Mouse (Mus musculus) heart, adult 2 months (tissue): ENCODE results near the gene Nptx2. TPM values are rescaled to one million over a fixed set of nuclear protein-coding genes. Genes with fewer than 3 reads are reported as not detected.

Experiments used
- DNase-seq, 2 experiments: peaks; one replicate each; pipeline ENCODE4 v3.0.0; 2021
- H3K27ac ChIP-seq: fragments of 200-600 bp; 2 replicates; pipeline ENCODE4 v1.8.1; 2022
- H3K27me3 ChIP-seq: fragments of 200-500 bp; 2 replicates; pipeline ENCODE4 v1.6.1; 2012; ENCODE audit warnings: mild to moderate bottlenecking, low read length, inconsistent platforms, mixed read lengths; ENCODE audit not compliant: control insufficient read depth, insufficient read depth
- H3K36me3 ChIP-seq: fragments of 200-500 bp; 2 replicates; pipeline ENCODE4 v1.6.1; 2012; ENCODE audit warnings: low read length, inconsistent platforms; ENCODE audit not compliant: control insufficient read depth, insufficient read depth
- H3K4me1 ChIP-seq: fragments of 200-500 bp; 2 replicates; pipeline ENCODE4 v1.6.1; 2011; ENCODE audit warnings: low read length; ENCODE audit not compliant: control insufficient read depth, insufficient read depth
- H3K4me3 ChIP-seq: fragments of 200-600 bp; 2 replicates; pipeline ENCODE4 v1.8.1; 2022
- H3K79me2 ChIP-seq: fragments of 200-500 bp; replicated peaks from 2 replicates; pipeline ENCODE4 v1.6.1; 2012; ENCODE audit warnings: mild to moderate bottlenecking, inconsistent platforms, low read length, moderate library complexity, mixed read lengths; ENCODE audit not compliant: control insufficient read depth, insufficient read depth
- H3K9ac ChIP-seq: fragments of 200-500 bp; 2 replicates; pipeline ENCODE4 v1.6.1; 2012; ENCODE audit warnings: low read depth, mild to moderate bottlenecking, control low read depth, inconsistent platforms, low read length, mixed read lengths
- CTCF ChIP-seq: fragments of 200-600 bp; IDR thresholded peaks from 2 replicates; pipeline ENCODE4 v1.8.1; 2022; ENCODE audit warnings: antibody characterized with exemption, mild to moderate bottlenecking, moderate library complexity
- EP300 ChIP-seq: fragments of 200-500 bp; IDR thresholded peaks from 2 replicates; pipeline ENCODE4 v1.6.1; 2011; ENCODE audit warnings: low read depth, low read length, control low read depth; ENCODE audit not compliant: insufficient read depth
- POLR2A ChIP-seq: fragments of 200-500 bp; IDR thresholded peaks from 2 replicates; pipeline ENCODE4 v1.6.1; 2011; ENCODE audit warnings: mild to moderate bottlenecking, low read depth, low read length, control low read depth; ENCODE audit not compliant: insufficient read depth
- WGBS: fragments of 180-500 bp; shearing (Covaris S2); methylation state at CpG from one replicate; pipeline ENCODE4 v1.1.7; 2018; 5-methylcytosine and 5-hydroxymethylcytosine counted together
- intact Hi-C: fragments of 180-260 bp; cut with DNase I; formaldehyde crosslinking; loops from one replicate; pipeline ENCODE4 v1.15.1; 2025
- polyA plus RNA-seq: library from polyadenylated mRNA; depleted of rRNA; stranded (reverse); fragments of >200 nt; gene quantifications from 2 replicates; pipeline ENCODE4 v1.2.3, GENCODE M21; 2012
- total RNA-seq, 2 experiments: library from RNA; stranded (reverse); gene quantifications; 2 replicates each; pipeline ENCODE4 v1.2.3; 2021

Gene Nptx2
- total and polyA plus RNA-seq, 3 experiments = 0.11 to 0.35 (median 0.21) TPM

GRCm38 (mm10) chr5:144529123-144529522, 16.6 kb upstream of the Nptx2 start:
- no peak for TF ChIP-seq EP300
- TF ChIP-seq POLR2A = no peak
- no peak for TF ChIP-seq CTCF
- 90% methylated on average over 11 of the region's 11 CpGs for WGBS
- intact Hi-C loops = no loop called here

GRCm38 (mm10) chr5:144542711-144543308, 2.9 kb upstream of the Nptx2 start:
- H3K36me3 ChIP-seq = no peaks in the 10 kb centered on the region
- WGBS = 12% methylated on average over 12 of the region's 12 CpGs
- H3K27ac ChIP-seq = no peak overlapping the region
- H3K4me1 ChIP-seq = no peaks in the 10 kb centered on the region
- H3K79me2 ChIP-seq = no peaks in the 10 kb centered on the region
- TF ChIP-seq CTCF (no peak), POLR2A (no peak), EP300 (no peak)
- H3K27me3 ChIP-seq = peaks cover 13% of the 10 kb centered on the region
- intact Hi-C loops = no loop called here
- no peak for DNase-seq
- H3K4me3 ChIP-seq = no peak overlapping the region
- H3K9ac ChIP-seq = no peak overlapping the region

More at GRCm38 (mm10) chr5:144529123-144529522, 16.6 kb upstream of the Nptx2 start:
- H3K9ac ChIP-seq = no peak overlapping the region
- no peak overlapping the region for H3K27ac ChIP-seq
- H3K4me1 ChIP-seq = no peaks in the 10 kb centered on the region
- no peaks in the 10 kb centered on the region for H3K79me2 ChIP-seq
- no peaks in the 10 kb centered on the region for H3K27me3 ChIP-seq
- no peaks in the 10 kb centered on the region for H3K36me3 ChIP-seq
- DNase-seq = no peak
- H3K4me3 ChIP-seq = no peak overlapping the region

GRCm38 (mm10) chr5:144546423-144546995, 807 bp downstream of the Nptx2 start:
- intact Hi-C loops = no loop called here
- no peak overlapping the region for H3K27ac ChIP-seq
- no peak for DNase-seq
- H3K4me1 ChIP-seq = no peaks in the 10 kb centered on the region
- H3K79me2 ChIP-seq = no peaks in the 10 kb centered on the region
- H3K27me3 ChIP-seq = peaks cover 15% of the 10 kb centered on the region
- H3K9ac ChIP-seq = no peak overlapping the region
- H3K4me3 ChIP-seq = no peak overlapping the region
- H3K36me3 ChIP-seq = no peaks in the 10 kb centered on the region
- WGBS = 4% methylated on average over 34 of the region's 34 CpGs
- TF ChIP-seq POLR2A (no peak), EP300 (no peak), CTCF (no peak)

DNA sequence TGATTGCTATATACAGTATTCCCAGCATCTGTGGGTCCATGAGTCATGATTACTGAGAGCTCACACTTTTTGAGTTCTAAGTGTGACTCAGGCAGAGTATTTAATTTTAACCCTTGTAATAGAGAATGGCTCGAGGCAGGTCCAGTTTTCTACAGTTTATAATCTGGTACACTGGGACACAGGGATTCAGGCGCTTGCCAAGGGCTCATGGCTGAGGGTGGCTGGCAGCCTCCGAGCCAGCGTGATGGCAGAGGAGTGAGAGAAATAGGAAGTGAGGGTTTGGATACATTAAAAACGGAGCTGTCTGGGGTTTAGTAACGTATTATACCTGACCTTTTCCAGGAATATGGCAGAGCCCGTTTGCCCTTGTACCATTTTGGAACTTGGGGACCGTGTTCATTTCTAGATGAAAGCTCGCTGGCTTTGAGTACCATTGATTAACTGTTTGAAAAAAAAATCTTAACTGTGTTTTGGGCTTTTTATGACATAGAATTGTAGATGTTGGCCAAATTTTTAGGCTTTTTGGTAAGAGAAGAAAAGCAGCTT, 1.7 kb downstream of the Nptx2 start:
- Histone ChIP-seq H3K4me1 (no peaks in the 10 kb centered on the region), H3K27me3 (peaks cover 15% of the 10 kb centered on the region), H3K27ac (no peak overlapping the region), H3K4me3 (no peak overlapping the region), H3K79me2 (no peaks in the 10 kb centered on the region), H3K36me3 (no peaks in the 10 kb centered on the region), H3K9ac (no peak overlapping the region)
- 23% methylated on average over 9 of the region's 9 CpGs for WGBS
- intact Hi-C loops = no loop called here
- no peak for DNase-seq
- TF ChIP-seq POLR2A (no peak), EP300 (no peak), CTCF (no peak)

- no peak overlapping the region for H3K9ac ChIP-seq
- no peaks in the 10 kb centered on the region for H3K4me1 ChIP-seq
- no peaks in the 10 kb centered on the region for H3K36me3 ChIP-seq
- TF ChIP-seq CTCF (no peak), POLR2A (no peak), EP300 (no peak)
- no peak overlapping the region for H3K27ac ChIP-seq
- H3K79me2 ChIP-seq = no peaks in the 10 kb centered on the region
- WGBS = 12% methylated on average over 21 of the region's 21 CpGs
- H3K4me3 ChIP-seq = no peak overlapping the region
- intact Hi-C loops = no loop called here
- H3K27me3 ChIP-seq = peaks cover 15% of the 10 kb centered on the region
- no peak for DNase-seq
These were observed 2.5 kb downstream of the Nptx2 start for GRCm38 (mm10) chr5:144548079-144548631.

DNA sequence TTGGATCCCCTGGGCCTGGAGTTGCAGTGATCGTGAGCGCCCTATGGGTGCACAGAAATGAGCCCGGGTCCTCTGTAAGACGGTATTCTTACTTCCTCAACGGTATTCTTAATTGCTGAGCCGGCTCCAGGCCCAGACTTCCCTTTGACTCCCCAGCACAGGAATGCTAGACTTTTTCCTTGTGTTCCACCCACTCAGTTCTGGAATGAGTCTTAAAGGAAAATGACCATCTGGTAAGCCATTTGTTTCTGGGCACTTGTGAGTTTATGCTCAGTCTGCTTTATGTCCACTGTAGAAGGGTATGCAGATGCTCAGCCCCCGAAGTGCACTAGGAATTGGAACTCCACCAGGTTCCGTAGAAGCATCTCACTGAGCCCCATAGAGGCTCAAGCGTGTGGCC, 4.3 kb downstream of the Nptx2 start:
- peaks cover 15% of the 10 kb centered on the region for H3K27me3 ChIP-seq
- no peaks in the 10 kb centered on the region for H3K4me1 ChIP-seq
- TF ChIP-seq EP300 = no peak
- TF ChIP-seq POLR2A = no peak
- no peak for TF ChIP-seq CTCF
- no peak overlapping the region for H3K4me3 ChIP-seq
- no peaks in the 10 kb centered on the region for H3K36me3 ChIP-seq
- WGBS = 62% methylated on average over 9 of the region's 9 CpGs
- no peaks in the 10 kb centered on the region for H3K79me2 ChIP-seq
- H3K27ac ChIP-seq = no peak overlapping the region
- intact Hi-C loops = no loop called here
- no peak for DNase-seq
- no peak overlapping the region for H3K9ac ChIP-seq
